Mouse (Mus musculus) liver, postnatal 0 days (tissue): ENCODE measurements around the gene Gsap.
A peak's percentile ranks its signal among the peaks of the same experiment; 100 is the strongest.

ENCODE experiments used
- CTCF ChIP-seq: sonication (generic); IDR thresholded peaks from 2 replicates; pipeline ENCODE4 v1.5.1; 2016; ENCODE audit warnings: antibody characterized with exemption, low read depth
- EP300 ChIP-seq: IDR thresholded peaks from 2 replicates; pipeline ENCODE4 v1.6.1; 2016; ENCODE audit warnings: antibody characterized with exemption, low read depth, mild to moderate bottlenecking

DNA sequence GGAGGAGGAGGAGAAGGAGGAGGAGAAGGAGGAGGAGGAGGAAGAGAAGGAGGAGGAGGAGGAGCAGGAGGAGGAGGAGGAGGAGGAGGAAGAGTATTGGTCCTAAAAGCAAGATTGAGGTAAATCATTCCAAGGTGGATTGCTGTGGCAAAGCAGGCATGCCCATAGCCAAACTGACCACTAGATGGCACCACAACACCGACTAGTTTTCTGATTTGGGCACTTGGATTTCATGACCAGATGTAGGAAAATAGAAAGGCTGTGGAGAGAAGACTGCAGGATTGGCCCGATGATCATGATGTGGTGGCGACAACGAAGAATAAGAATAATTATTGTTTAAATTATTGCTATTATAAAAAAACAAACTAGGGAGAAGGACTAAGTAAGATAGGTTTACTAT lies 79.0 kb downstream of the Gsap start:
- TF ChIP-seq EP300: no peak
- TF ChIP-seq CTCF: peak; percentile 87
